Mouse (Mus musculus): ENCODE results near the gene Tprgl. TPM values are rescaled to one million over a fixed set of nuclear protein-coding genes. Genes with fewer than 3 reads are reported as not detected.

The Tprgl gene
- polyA plus RNA-seq, 1 experiment from 2014 or later = 109 TPM

GRCm38 (mm10) chr4:154171151-154171930 is 10.9 kb upstream of the Tprgl start:
- WGBS = 1% methylated on average over 37 of the region's 37 CpGs
- Histone ChIP-seq H3K36me3 (ENCODE audit: control insufficient read depth, insufficient read depth, low read length) (no peaks in the 10 kb centered on the region), H3K27ac (replicated peaks; ENCODE audit: low read depth, low read length) (peak overlapping the region; percentile 70), H3K4me2 (ENCODE audit: low read depth, severe bottlenecking) (peak overlapping the region; percentile 98), H3K4me1 (ENCODE audit: control insufficient read depth, insufficient read depth, low read length) (peaks cover 26% of the 10 kb centered on the region), H3K9me3 (ENCODE audit: control insufficient read depth, low read length) (no peaks in the 10 kb centered on the region), H3K4me3 (ENCODE audit: low read depth, low read length) (peak overlapping the region; percentile 71), H3K27me3 (ENCODE audit: control insufficient read depth, insufficient read depth, low read length) (peaks cover 11% of the 10 kb centered on the region; the same call in 1 of the 2 replicates), H3K9ac (ENCODE audit: low read length) (peak overlapping the region; percentile 72)
- ATAC-seq (ENCODE audit: insufficient number of reproducible peaks, low FRiP score, low TSS enrichment, low read depth) (peak; percentile 32; the same call in 1 of the 2 replicates), DNase-seq (ENCODE audit: low spot score) (peak; percentile 71)

- peaks cover 11% of the 10 kb centered on the region; the same call in 1 of the 2 replicates for H3K27me3 ChIP-seq (ENCODE audit: control insufficient read depth, insufficient read depth, low read length)
- peak; percentile 89 for DNase-seq (ENCODE audit: low spot score)
Measured at GRCm38 (mm10) chr4:154170506-154171150, 10.2 kb upstream of the Tprgl start, which contains the start of gene Megf6. Megf6 (plus strand) TSS chr4:154170730.

GRCm38 (mm10) chr4:154170021-154170420 is 9.6 kb upstream of the Tprgl start:
- DNase-seq (ENCODE audit: low spot score) = no peak
- Histone ChIP-seq H3K4me2 (ENCODE audit: low read depth, severe bottlenecking) (peak overlapping the region; percentile 98), H3K9ac (ENCODE audit: low read length) (0 out of 2 replicates have a peak overlapping the region, but pooled peaks have one; percentile 8), H3K9me3 (ENCODE audit: control insufficient read depth, low read length) (no peaks in the 10 kb centered on the region), H3K36me3 (ENCODE audit: control insufficient read depth, insufficient read depth, low read length) (no peaks in the 10 kb centered on the region), H3K27ac (replicated peaks; ENCODE audit: low read depth, low read length) (no peak overlapping the region), H3K4me3 (ENCODE audit: low read depth, low read length) (peak overlapping the region; percentile 71), H3K4me1 (ENCODE audit: control insufficient read depth, insufficient read depth, low read length) (peaks cover 26% of the 10 kb centered on the region), H3K27me3 (ENCODE audit: control insufficient read depth, insufficient read depth, low read length) (peaks cover 11% of the 10 kb centered on the region; the same call in 1 of the 2 replicates)
- peak; percentile 40; the same call in 1 of the 2 replicates for ATAC-seq (ENCODE audit: insufficient number of reproducible peaks, low FRiP score, low TSS enrichment, low read depth)
- 1% methylated on average over 15 of the region's 15 CpGs for WGBS

More at GRCm38 (mm10) chr4:154170506-154171150, 10.2 kb upstream of the Tprgl start, which contains the start of gene Megf6:
- H3K4me2 ChIP-seq (ENCODE audit: low read depth, severe bottlenecking) = peak within 1 kb of the TSS; percentile 98
- peaks cover 26% of the 10 kb centered on the region for H3K4me1 ChIP-seq (ENCODE audit: control insufficient read depth, insufficient read depth, low read length)
- peak within 1 kb of the TSS; percentile 71 for H3K4me3 ChIP-seq (ENCODE audit: low read depth, low read length)
- H3K36me3 ChIP-seq (ENCODE audit: control insufficient read depth, insufficient read depth, low read length) = no peaks in the 10 kb centered on the region
- peak within 1 kb of the TSS; percentile 72 for H3K9ac ChIP-seq (ENCODE audit: low read length)
- no peaks in the 10 kb centered on the region for H3K9me3 ChIP-seq (ENCODE audit: control insufficient read depth, low read length)
- WGBS = under 1% methylated on average over 61 of the region's 61 CpGs
- peak; percentile 80 for ATAC-seq (ENCODE audit: insufficient number of reproducible peaks, low FRiP score, low TSS enrichment, low read depth)
- H3K27ac ChIP-seq (replicated peaks; ENCODE audit: low read depth, low read length) = peak within 1 kb of the TSS; percentile 70

- peaks cover 14% of the 10 kb centered on the region for H3K4me1 ChIP-seq (ENCODE audit: control insufficient read depth, insufficient read depth, low read length)
- no peaks in the 10 kb centered on the region for H3K9me3 ChIP-seq (ENCODE audit: control insufficient read depth, low read length)
- H3K4me2 ChIP-seq (ENCODE audit: low read depth, severe bottlenecking) = no peak overlapping the region
- H3K27ac ChIP-seq (replicated peaks; ENCODE audit: low read depth, low read length) = no peak overlapping the region
- WGBS = 29% methylated on average over 5 of the region's 5 CpGs
- H3K36me3 ChIP-seq (ENCODE audit: control insufficient read depth, insufficient read depth, low read length) = no peaks in the 10 kb centered on the region
- DNase-seq (ENCODE audit: low spot score) (peak; percentile 80), ATAC-seq (ENCODE audit: insufficient number of reproducible peaks, low FRiP score, low TSS enrichment, low read depth) (no peak)
- no peak overlapping the region for H3K4me3 ChIP-seq (ENCODE audit: low read depth, low read length)
- no peak overlapping the region for H3K9ac ChIP-seq (ENCODE audit: low read length)
- H3K27me3 ChIP-seq (ENCODE audit: control insufficient read depth, insufficient read depth, low read length) = peaks cover 11% of the 10 kb centered on the region; the same call in 1 of the 2 replicates
Measured at GRCm38 (mm10) chr4:154167053-154167452, 6.6 kb upstream of the Tprgl start.

- WGBS = 10% methylated on average over 7 of the region's 7 CpGs
- H3K27me3 ChIP-seq (ENCODE audit: control insufficient read depth, insufficient read depth, low read length) = no peaks in the 10 kb centered on the region
- peak; percentile 89 for DNase-seq (ENCODE audit: low spot score)
- no peak for ATAC-seq (ENCODE audit: insufficient number of reproducible peaks, low FRiP score, low TSS enrichment, low read depth)
- no peak overlapping the region for H3K9ac ChIP-seq (ENCODE audit: low read length)
- H3K4me1 ChIP-seq (ENCODE audit: control insufficient read depth, insufficient read depth, low read length) = peaks cover 10% of the 10 kb centered on the region; the same call in 1 of the 2 replicates
- H3K27ac ChIP-seq (replicated peaks; ENCODE audit: low read depth, low read length) = no peak overlapping the region
- no peak overlapping the region for H3K4me2 ChIP-seq (ENCODE audit: low read depth, severe bottlenecking)
- no peaks in the 10 kb centered on the region; the same call in 1 of the 2 replicates for H3K36me3 ChIP-seq (ENCODE audit: control insufficient read depth, insufficient read depth, low read length)
- H3K4me3 ChIP-seq (ENCODE audit: low read depth, low read length) = no peak overlapping the region
- no peaks in the 10 kb centered on the region for H3K9me3 ChIP-seq (ENCODE audit: control insufficient read depth, low read length)
Measured at GRCm38 (mm10) chr4:154163296-154163695, 2.8 kb upstream of the Tprgl start.

- H3K27ac ChIP-seq (replicated peaks; ENCODE audit: low read depth, low read length) = no peak overlapping the region
Measured at GRCm38 (mm10) chr4:154159961-154160537, 417 bp downstream of the Tprgl start.

GRCm38 (mm10) chr4:154159002-154159401 is 1.5 kb downstream of the Tprgl start:
- H3K9me3 ChIP-seq (ENCODE audit: control insufficient read depth, low read length) = no peaks in the 10 kb centered on the region
- DNase-seq (ENCODE audit: low spot score) = peak; percentile 91
- H3K36me3 ChIP-seq (ENCODE audit: control insufficient read depth, insufficient read depth, low read length) = peaks cover 18% of the 10 kb centered on the region
- no peak overlapping the region for H3K27ac ChIP-seq (replicated peaks; ENCODE audit: low read depth, low read length)
- H3K9ac ChIP-seq (ENCODE audit: low read length) = no peak overlapping the region
- H3K4me3 ChIP-seq (ENCODE audit: low read depth, low read length) = no peak overlapping the region
- peaks cover 10% of the 10 kb centered on the region; the same call in 1 of the 2 replicates for H3K4me1 ChIP-seq (ENCODE audit: control insufficient read depth, insufficient read depth, low read length)
- no peak overlapping the region for H3K4me2 ChIP-seq (ENCODE audit: low read depth, severe bottlenecking)
- WGBS = 18% methylated on average over 6 of the region's 6 CpGs
- no peaks in the 10 kb centered on the region for H3K27me3 ChIP-seq (ENCODE audit: control insufficient read depth, insufficient read depth, low read length)
- no peak; the same call in 1 of the 2 replicates for ATAC-seq (ENCODE audit: insufficient number of reproducible peaks, low FRiP score, low TSS enrichment, low read depth)

More at GRCm38 (mm10) chr4:154159961-154160537, 417 bp downstream of the Tprgl start:
- DNase-seq (ENCODE audit: low spot score) (no peak), ATAC-seq (ENCODE audit: insufficient number of reproducible peaks, low FRiP score, low TSS enrichment, low read depth) (peak; percentile 46)
- Histone ChIP-seq H3K4me3 (ENCODE audit: low read depth, low read length) (peak overlapping the region; percentile 87), H3K4me1 (ENCODE audit: control insufficient read depth, insufficient read depth, low read length) (peaks cover 10% of the 10 kb centered on the region; the same call in 1 of the 2 replicates), H3K9me3 (ENCODE audit: control insufficient read depth, low read length) (no peaks in the 10 kb centered on the region), H3K4me2 (ENCODE audit: low read depth, severe bottlenecking) (peak overlapping the region; percentile 82), H3K27me3 (ENCODE audit: control insufficient read depth, insufficient read depth, low read length) (no peaks in the 10 kb centered on the region), H3K9ac (ENCODE audit: low read length) (peak overlapping the region; percentile 63), H3K36me3 (ENCODE audit: control insufficient read depth, insufficient read depth, low read length) (peaks cover 15% of the 10 kb centered on the region)
- WGBS = 3% methylated on average over 34 of the region's 47 CpGs
